Mouse (Mus musculus): ENCODE measurements around the gene Plagl1. TPM values are rescaled to one million over a fixed set of nuclear protein-coding genes. Genes with fewer than 3 reads are reported as not detected.

Plagl1 gene
- total and polyA plus RNA-seq, 3 experiments = not detected

DNA sequence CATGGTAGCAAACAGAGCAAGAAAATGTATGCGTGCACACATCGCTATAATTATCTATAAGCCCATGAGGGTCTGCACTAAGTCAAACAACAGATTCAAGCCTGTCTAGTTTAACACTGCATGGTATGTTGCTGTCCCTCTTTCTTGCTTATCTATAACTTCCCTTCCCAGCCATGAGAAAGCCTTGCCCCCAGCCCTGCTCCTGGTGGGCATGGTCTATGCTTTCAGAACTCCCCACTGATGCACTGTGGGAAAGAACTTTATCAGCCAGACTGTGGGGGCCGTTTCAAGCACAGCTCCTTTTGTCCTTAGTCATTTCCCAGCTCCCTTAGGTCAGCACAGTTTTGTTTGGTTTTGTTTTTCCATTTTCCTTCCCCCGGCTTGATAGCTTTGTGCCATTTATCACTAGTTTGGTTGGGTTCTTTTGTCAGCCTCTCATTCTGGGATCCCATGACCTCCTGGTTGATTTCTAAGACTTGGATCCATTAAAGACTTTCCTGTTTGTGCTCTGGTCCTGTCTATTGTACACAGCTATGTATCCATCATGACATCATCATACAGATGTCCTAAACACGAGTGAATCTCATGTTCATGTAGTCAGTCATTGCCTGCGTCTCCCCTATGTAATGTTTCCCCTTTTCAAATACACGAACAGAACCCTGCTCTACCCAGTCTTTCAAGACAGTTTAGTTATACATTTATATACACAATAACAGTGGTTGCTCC lies 16.7 kb downstream of the Plagl1 start (continued):
- TF ChIP-seq SMC3 (IDR thresholded peaks at IDR 0.05; ENCODE audit: low read depth, low read length) = no peak
- no peak for TF ChIP-seq ZNF384 (IDR thresholded peaks at IDR 0.05; ENCODE audit: low read depth, low read length)
- TF ChIP-seq E2F4 (IDR thresholded peaks at IDR 0.05; ENCODE audit: borderline replicate concordance, low read depth, low read length) = no peak

DNA sequence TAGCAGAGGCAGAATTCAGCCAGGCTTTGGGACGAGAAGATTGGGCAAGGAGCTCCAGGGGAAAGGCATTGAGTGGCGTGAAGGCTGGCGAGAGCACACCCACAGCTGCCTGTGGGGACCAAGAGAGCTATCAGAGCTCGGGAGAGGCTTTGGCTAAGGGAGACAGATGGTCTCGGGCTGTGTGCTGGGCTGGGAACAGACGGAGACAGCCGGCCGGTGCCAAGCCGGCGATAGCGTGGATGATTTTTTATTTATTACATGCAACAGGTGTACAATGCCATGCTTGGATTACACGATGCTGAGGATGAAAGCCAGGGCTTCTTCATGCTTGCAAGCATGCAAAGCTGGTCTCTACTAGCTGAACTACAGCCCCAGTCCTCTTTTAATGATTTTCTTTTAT lies 22.2 kb downstream of the Plagl1 start:
- Histone ChIP-seq H3K9ac (ENCODE audit: control insufficient read depth, low read depth, low read length, poor library complexity, severe bottlenecking) (no peak overlapping the region), H3K4me1 (ENCODE audit: control insufficient read depth in 1 of 2, insufficient read depth in 2 of 2, low read length in 2 of 2) (no peaks in the 10 kb centered on the region), H3K9me3 (replicated peaks; ENCODE audit: insufficient read depth, low read length) (no peaks in the 10 kb centered on the region), H3K27me3 (ENCODE audit: control insufficient read depth in 1 of 2, insufficient read depth in 2 of 2, low read length in 2 of 2) (peaks cover 0 to 2% of the 10 kb centered on the region in 2 experiments; a peak in 1 of 4 replicates), H3K4me3 (ENCODE audit: control insufficient read depth in 1 of 2, insufficient read depth in 1 of 2, low read depth in 2 of 2, low read length in 2 of 2) (no peak overlapping the region), H3K79me2 (ENCODE audit: control insufficient read depth, insufficient read depth, low read length, poor library complexity) (no peaks in the 10 kb centered on the region), H3K36me3 (ENCODE audit: control insufficient read depth in 1 of 2, insufficient read depth in 2 of 2, low read length in 2 of 2) (no peaks in the 10 kb centered on the region), H3K27ac (ENCODE audit: control insufficient read depth, low read depth, low read length) (no peak overlapping the region)
- no peak for DNase-seq (ENCODE audit: low read depth, low spot score)
- TF ChIP-seq MXI1 (IDR thresholded peaks at IDR 0.05; ENCODE audit: low read depth, low read length) = no peak
- no peak for TF ChIP-seq CHD2 (IDR thresholded peaks at IDR 0.05; ENCODE audit: low read length)
- no peak for TF ChIP-seq RAD21 (IDR thresholded peaks at IDR 0.05; ENCODE audit: low read depth, low read length)
- no peak for TF ChIP-seq GATA1 (IDR thresholded peaks at IDR 0.05; ENCODE audit: low read depth, low read length)
- no peak for TF ChIP-seq CTCF (IDR thresholded peaks at IDR 0.05 in 2 of 3, conservative IDR thresholded peaks at IDR 0.05 in 1 of 3; ENCODE audit: control insufficient read depth in 1 of 3, insufficient read depth in 1 of 3, low read depth in 2 of 3, low read length in 3 of 3, poor library complexity in 1 of 3, severe bottlenecking in 1 of 3)
- no peak for TF ChIP-seq ELF1 (IDR thresholded peaks at IDR 0.05; ENCODE audit: low read depth, low read length)
- TF ChIP-seq MYB (IDR thresholded peaks at IDR 0.05; ENCODE audit: low read depth, low read length) = no peak
- TF ChIP-seq USF2 (IDR thresholded peaks at IDR 0.05; ENCODE audit: borderline replicate concordance in 1 of 2, insufficient read depth in 1 of 2, low read depth in 1 of 2, low read length in 2 of 2) = no peak

- Histone ChIP-seq H3K9me3 (replicated peaks; ENCODE audit: insufficient read depth, low read length) (no peaks in the 10 kb centered on the region), H3K27me3 (ENCODE audit: control insufficient read depth in 1 of 2, insufficient read depth in 2 of 2, low read length in 2 of 2) (no peaks in the 10 kb centered on the region), H3K9ac (ENCODE audit: control insufficient read depth, low read depth, low read length, poor library complexity, severe bottlenecking) (no peak overlapping the region), H3K4me3 (ENCODE audit: control insufficient read depth in 1 of 2, insufficient read depth in 1 of 2, low read depth in 2 of 2, low read length in 2 of 2) (no peak overlapping the region), H3K4me1 (ENCODE audit: control insufficient read depth in 1 of 2, insufficient read depth in 2 of 2, low read length in 2 of 2) (no peaks in the 10 kb centered on the region), H3K36me3 (ENCODE audit: control insufficient read depth in 1 of 2, insufficient read depth in 2 of 2, low read length in 2 of 2) (no peaks in the 10 kb centered on the region), H3K79me2 (ENCODE audit: control insufficient read depth, insufficient read depth, low read length, poor library complexity) (no peaks in the 10 kb centered on the region), H3K27ac (ENCODE audit: control insufficient read depth, low read depth, low read length) (no peak overlapping the region)
- DNase-seq (ENCODE audit: low read depth, low spot score) = no peak
- TF ChIP-seq SIN3A (IDR thresholded peaks at IDR 0.05; ENCODE audit: low read length) (no peak), ZC3H11A (IDR thresholded peaks at IDR 0.05; ENCODE audit: low read depth, low read length) (no peak), USF1 (IDR thresholded peaks at IDR 0.05; ENCODE audit: low read depth, low read length) (no peak), POLR2AphosphoS2 (IDR thresholded peaks at IDR 0.05; ENCODE audit: low read length) (no peak), GATA1 (IDR thresholded peaks at IDR 0.05; ENCODE audit: low read depth, low read length) (no peak), NELFE (IDR thresholded peaks at IDR 0.05; ENCODE audit: low read depth, low read length) (no peak), CHD1 (IDR thresholded peaks at IDR 0.05; ENCODE audit: low read depth, low read length) (no peak), USF2 (IDR thresholded peaks at IDR 0.05; ENCODE audit: borderline replicate concordance in 1 of 2, insufficient read depth in 1 of 2, low read depth in 1 of 2, low read length in 2 of 2) (no peak), TBP (IDR thresholded peaks at IDR 0.05; ENCODE audit: low read depth, low read length) (no peak)
Measured at GRCm38 (mm10) chr10:13090596-13091424, 30.5 kb downstream of the Plagl1 start.
